Mouse (Mus musculus): ENCODE measurements around the gene St7l. TPM values are rescaled to one million over a fixed set of nuclear protein-coding genes. Genes with fewer than 3 reads are reported as not detected.

Gene St7l
- polyA plus RNA-seq (2017; shearing (Covaris generic)), result 46.2 TPM

DNA sequence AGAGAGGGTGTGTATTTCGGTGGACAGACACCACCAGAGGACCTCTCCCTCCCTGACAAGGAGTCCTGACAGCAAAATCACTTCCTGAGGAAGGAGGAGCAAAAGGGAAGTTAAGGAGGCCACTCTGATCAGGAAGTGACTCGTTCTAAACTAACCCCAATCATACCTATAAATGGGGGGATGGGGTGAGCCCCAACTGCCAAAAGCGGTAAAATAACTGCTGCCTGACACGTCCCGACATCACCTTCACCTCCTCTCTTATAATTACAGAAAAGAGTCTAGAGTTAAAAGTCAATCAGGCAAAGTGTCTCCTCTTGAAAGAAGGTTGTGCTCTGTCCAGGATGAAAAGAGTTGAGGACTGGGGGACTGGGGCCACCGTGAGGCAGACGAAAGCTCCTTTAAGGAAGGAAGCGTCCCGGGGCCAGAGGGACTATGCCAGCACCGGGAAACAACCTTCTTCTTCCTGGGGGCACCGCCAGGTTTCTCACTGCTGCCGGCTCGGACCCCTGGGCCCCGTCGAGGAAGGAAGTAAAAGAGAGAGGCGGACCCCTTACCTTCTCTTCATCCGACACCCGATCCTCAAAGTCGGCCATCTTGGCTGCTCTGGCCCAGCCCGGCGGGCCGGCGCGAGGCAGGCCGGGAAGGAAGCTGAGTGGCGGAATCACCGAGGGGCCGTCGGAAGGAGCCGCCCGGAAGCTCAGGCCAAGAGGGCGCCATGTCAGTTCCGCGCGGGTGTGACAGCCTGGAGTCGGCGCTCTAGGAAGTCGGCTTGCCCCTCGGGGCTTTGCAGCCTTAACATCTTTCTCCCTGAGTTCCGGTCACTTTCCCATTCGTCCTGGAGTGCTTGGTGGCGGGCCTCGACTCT lies at the start of gene St7l, which contains the start of gene Capza1:
Gene St7l (plus strand): TSS at position 220 of the 865 bp plus-strand sequence.
Gene Capza1 (minus strand): TSS at position 720 of the 865 bp plus-strand sequence.

DNA sequence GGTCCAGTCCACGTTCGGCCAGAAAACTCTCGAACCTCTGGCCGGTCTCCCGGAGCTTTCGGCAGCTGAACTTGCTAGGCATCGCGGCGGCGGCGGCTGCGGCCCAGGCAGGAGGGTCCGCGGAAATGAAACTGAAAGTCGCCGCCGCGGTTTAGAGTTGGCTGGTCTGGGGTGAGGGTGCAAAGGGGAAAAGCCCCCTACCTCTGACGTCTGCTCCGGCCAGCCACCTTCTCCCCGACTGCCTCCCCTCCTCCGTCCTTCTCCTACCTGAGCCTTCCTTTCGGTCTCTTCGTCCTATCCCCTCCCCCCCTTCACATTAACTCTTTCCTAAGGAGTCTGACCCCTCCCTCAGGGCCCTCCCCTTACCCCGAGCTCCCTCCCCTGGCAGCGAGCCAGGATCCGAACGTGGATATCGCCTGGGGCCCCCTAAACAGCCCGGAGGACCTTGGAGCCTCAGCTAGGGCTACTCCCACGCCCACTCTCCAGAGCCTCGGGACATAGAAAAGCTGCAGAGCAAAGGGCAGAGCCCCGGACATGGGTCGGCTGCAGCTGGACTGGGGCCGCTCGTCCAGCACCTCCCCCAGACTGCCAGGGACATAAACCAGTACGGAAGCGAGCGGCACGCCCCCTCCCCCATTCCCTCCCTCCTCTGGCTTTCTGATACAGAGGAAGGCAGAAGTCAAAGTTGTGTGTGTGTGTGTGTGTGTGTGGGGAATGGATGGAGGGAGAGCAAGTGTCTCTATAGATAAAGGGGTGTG lies 45.6 kb upstream of the St7l start, which contains the start of gene Mov10:
Gene Mov10 (minus strand): TSS at position 573 of the 758 bp plus-strand sequence.

DNA sequence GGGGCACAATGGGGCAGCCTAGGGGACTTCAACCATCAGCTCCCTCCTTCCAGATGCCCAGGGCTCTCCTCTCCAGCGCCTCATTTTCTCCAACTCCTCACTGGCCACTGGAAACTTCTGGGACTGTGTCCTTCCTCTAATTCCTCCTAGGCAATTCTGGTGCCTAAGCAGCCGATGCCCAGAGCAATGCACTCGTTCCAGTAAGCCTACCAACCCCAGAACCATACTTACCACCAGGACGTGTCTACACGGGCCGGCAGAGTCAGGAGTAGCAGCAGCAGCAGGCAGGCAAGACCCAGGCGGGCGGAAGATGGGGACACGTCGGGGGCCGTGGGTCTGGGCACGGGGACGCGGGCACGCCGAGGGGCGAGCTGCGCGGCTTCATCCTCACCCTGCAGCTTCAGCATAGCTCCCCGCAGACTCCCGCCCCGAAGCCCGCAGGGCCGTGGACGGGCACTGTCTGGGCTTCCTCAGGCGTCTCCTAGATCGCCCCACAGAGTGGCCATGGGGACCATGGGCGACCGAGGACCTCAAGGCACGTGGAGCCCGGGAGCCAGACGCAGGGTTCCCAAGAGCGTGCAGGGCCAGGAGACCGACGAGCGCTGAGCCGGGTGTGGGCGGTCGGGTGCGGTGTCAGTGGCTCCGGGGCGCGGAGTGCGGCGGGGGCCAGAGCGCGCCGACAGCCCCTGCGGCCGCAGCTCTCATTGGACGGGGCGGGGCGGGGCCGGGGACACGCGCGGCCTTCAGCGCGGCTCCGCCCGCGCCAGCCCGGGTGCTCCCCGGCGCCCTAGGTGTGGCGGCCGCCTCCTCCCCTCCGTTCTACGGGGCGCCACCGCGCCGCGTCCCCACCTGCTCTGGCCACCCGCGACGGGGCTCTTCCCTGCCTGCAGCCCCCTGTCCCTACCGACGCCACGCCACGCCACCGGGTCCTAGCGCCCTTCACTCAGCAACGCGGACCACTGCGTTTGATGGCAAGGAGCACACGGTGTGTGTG lies 97.6 kb downstream of the St7l start, which contains the start of gene Wnt2b:
Gene Wnt2b (minus strand): TSS at position 856 of the 994 bp plus-strand sequence.

Other genes with a start within 250 kb of the St7l start
- gene Slc16a1, start 225.3 kb upstream of the St7l start, polyA plus RNA-seq (2017; shearing (Covaris generic)), result 39.8 TPM
- gene Ppm1j, start 82.9 kb upstream of the St7l start, polyA plus RNA-seq (2017; shearing (Covaris generic)), result 40.3 TPM
- 1.4 TPM for gene Fam19a3, start 82.2 kb upstream of the St7l start, polyA plus RNA-seq (2017; shearing (Covaris generic))
- 3.4 TPM for gene Rhoc, start 75.6 kb upstream of the St7l start, polyA plus RNA-seq (2017; shearing (Covaris generic))
- 16.1 TPM for gene Mov10, start 45.4 kb upstream of the St7l start, polyA plus RNA-seq (2017; shearing (Covaris generic))
- gene Capza1, start 500 bp downstream of the St7l start, polyA plus RNA-seq (2017; shearing (Covaris generic)), result 363 TPM
- gene Wnt2b, start 97.9 kb downstream of the St7l start, polyA plus RNA-seq (2017; shearing (Covaris generic)), result not detected
- gene Cttnbp2nl, start 189.1 kb downstream of the St7l start, polyA plus RNA-seq (2017; shearing (Covaris generic)), result not detected
- not detected for gene 4930564D02Rik, start 202.8 kb downstream of the St7l start, polyA plus RNA-seq (2017; shearing (Covaris generic))